22 mouse cellular contexts compared by ENCODE assay signal in genomic region chr11:70038174-70038573, GRCm38 (mm10). TPM values are rescaled to one million over a fixed set of nuclear protein-coding genes. Genes with fewer than 3 reads are reported as not detected.
DNase-seq lines count a peak whose midpoint lies in the region; ATAC-seq and TF ChIP-seq lines count a peak whose summit lies in the region.
"Had no signal": no experiment of that assay in that cellular context is flagged by ENCODE, and none has a peak within 500 bp of the region (broad histone marks: within the 10 kb centered on the region; RNA-seq: fewer than 3 reads in every experiment).

No protein-coding gene starts in this region.

- no peaks in the 10 kb centered on the region for H3K36me3 ChIP-seq in lung, postnatal 0 days (ENCODE audit: insufficient read depth, low read length)

- H3K4me3 ChIP-seq in lung, postnatal 0 days (ENCODE audit: low read depth, low read length), result no peak overlapping the region
- H3K4me3 ChIP-seq in brown adipose tissue, adult 24 weeks (ENCODE audit: insufficient read depth, low read depth, low read length), result no peak overlapping the region
- H3K4me3 ChIP-seq: embryonic facial prominence, embryonic 13.5 days; forebrain, embryonic 13.5 days; heart, embryonic 15.5 days; hindbrain, embryonic 13.5 days had no signal

- TF ChIP-seq EP300 in lung, postnatal 0 days (IDR thresholded peaks at IDR 0.05), result peak; percentile 31; the same call in 1 of the 2 replicates

- H3K9me3 ChIP-seq in lung, postnatal 0 days (ENCODE audit: low read length), result no peaks in the 10 kb centered on the region
- H3K9me3 ChIP-seq: embryonic facial prominence, embryonic 13.5 days; forebrain, embryonic 13.5 days; heart, embryonic 15.5 days; hindbrain, embryonic 13.5 days had no signal

- no peak overlapping the region for H3K9ac ChIP-seq in lung, postnatal 0 days (replicated peaks; ENCODE audit: low read depth)
- H3K9ac ChIP-seq: embryonic facial prominence, embryonic 13.5 days; forebrain, embryonic 13.5 days; forebrain, postnatal 0 days; heart, embryonic 15.5 days; hindbrain, embryonic 13.5 days had no signal

- DNase-seq in gastrocnemius, postnatal 25 days, result peak; percentile 7
- no peak for DNase-seq in gastrocnemius, adult 8-10 months (ENCODE audit: low spot score in 2 of 2)
- DNase-seq in lung, postnatal 0 days (ENCODE audit: low spot score), result no peak
- no peak for DNase-seq in lung, postnatal 25 days (ENCODE audit: low spot score)
- DNase-seq in neural tube, embryonic 10.5 days (ENCODE audit: extremely low spot score, low spot score), result no peak
- DNase-seq: adrenal gland, postnatal 10 days; cerebellum, adult 11-12 months; cerebellum, adult 9-10 months; cerebellum, postnatal 25 days; forebrain, postnatal 0 days; gastrocnemius, postnatal 10 days; heart, adult 18-20 months; heart, postnatal 14 days had no signal

- H3K27ac ChIP-seq in lung, postnatal 0 days (ENCODE audit: low read length), result no peak overlapping the region
- H3K27ac ChIP-seq in brown adipose tissue, adult 24 weeks (replicated peaks; ENCODE audit: low read depth, low read length), result peak overlapping the region; percentile 40; the same call in 1 of the 2 replicates
- H3K27ac ChIP-seq: embryonic facial prominence, embryonic 13.5 days; forebrain, embryonic 13.5 days; heart, embryonic 15.5 days; hindbrain, embryonic 13.5 days; hindbrain, postnatal 0 days had no signal

- WGBS in lung, postnatal 0 days, result 54% methylated on average over 7 of the region's 7 CpGs

- H3K27me3 ChIP-seq in lung, postnatal 0 days (replicated peaks; ENCODE audit: insufficient read depth, low read length), result no peaks in the 10 kb centered on the region
- H3K27me3 ChIP-seq: embryonic facial prominence, embryonic 13.5 days; forebrain, embryonic 13.5 days; heart, embryonic 15.5 days; hindbrain, embryonic 13.5 days had no signal

- no peak overlapping the region for H3K4me2 ChIP-seq in lung, postnatal 0 days (replicated peaks; ENCODE audit: low read depth, low read length)
- H3K4me2 ChIP-seq: embryonic facial prominence, embryonic 13.5 days; forebrain, embryonic 13.5 days; heart, embryonic 11.5 days; heart, embryonic 15.5 days; hindbrain, embryonic 13.5 days had no signal

- H3K4me1 ChIP-seq in lung, postnatal 0 days (ENCODE audit: insufficient read depth, low read depth, low read length), result no peaks in the 10 kb centered on the region
- H3K4me1 ChIP-seq in brown adipose tissue, adult 24 weeks (ENCODE audit: control insufficient read depth, insufficient read depth, insufficient read length, low read length), result no peaks in the 10 kb centered on the region
- H3K4me1 ChIP-seq: embryonic facial prominence, embryonic 13.5 days; heart, embryonic 15.5 days; hindbrain, embryonic 13.5 days had no signal

- no peak for TF ChIP-seq CTCF in lung, postnatal 0 days (IDR thresholded peaks at IDR 0.05)

- ATAC-seq in lung, postnatal 0 days, result peak; percentile 65
- no peak for ATAC-seq in megakaryocyte, adult 5-6 weeks (ENCODE audit: poor library complexity, severe bottlenecking)
- ATAC-seq: forebrain, embryonic 13.5 days; forebrain, postnatal 0 days; hindbrain, postnatal 0 days had no signal

RNA-seq across cellular contexts. Expression of gene Asgr1, which starts 15.7 kb away (rescaled TPM):
- not detected for total RNA-seq in gastrocnemius, postnatal 25 days (2021)
- total RNA-seq in gastrocnemius, adult 8-10 months (2022), result not detected
- 0.81 TPM in 2 replicates for polyA plus RNA-seq in lung, postnatal 0 days (2015; fragmentation: Nextera tagmentation; extraction: Ambion mirVana)
- polyA plus RNA-seq in brown adipose tissue, adult 24 weeks (2012; ENCODE audit: insufficient read depth, insufficient read length, missing spikeins), result 0.87 TPM in 1 of 2 replicates, not detected in the other
- not detected in 2 replicates for total RNA-seq in megakaryocyte, adult 5-6 weeks (2015)
- not detected in 2 replicates for total RNA-seq in megakaryocyte, adult 5-6 weeks (2017)
- total RNA-seq: heart, adult 18-20 months; heart, postnatal 14 days; hematopoietic stem cell, adult 5-6 weeks had no signal
- polyA plus RNA-seq: heart, embryonic 15.5 days had no signal

RNA-seq across cellular contexts. Expression of gene Dlg4, which starts 21.4 kb away (rescaled TPM):
- total RNA-seq in gastrocnemius, postnatal 25 days (2021), result 1 to 10 TPM; 5.6 to 6.9 TPM
- 1 to 10 TPM; 3.3 to 6.9 (median 4.2) TPM for total RNA-seq in gastrocnemius, adult 8-10 months (2022)
- 2.0 and 2.1 TPM in 2 replicates for polyA plus RNA-seq in lung, postnatal 0 days (2015; fragmentation: Nextera tagmentation; extraction: Ambion mirVana)
- 2.4 and 2.7 TPM in 2 replicates for polyA plus RNA-seq in brown adipose tissue, adult 24 weeks (2012; ENCODE audit: insufficient read depth, insufficient read length, missing spikeins)
- total RNA-seq in megakaryocyte, adult 5-6 weeks (2015), result 5.2 and 10.1 TPM in 2 replicates
- total RNA-seq in megakaryocyte, adult 5-6 weeks (2017), result 1.3 and 3.7 TPM in 2 replicates

RNA-seq across cellular contexts. Expression of gene Acadvl, which starts 23.0 kb away (rescaled TPM):
- total RNA-seq in gastrocnemius, postnatal 25 days (2021), result 100 to 1,000 TPM; 342 to 380 TPM
- total RNA-seq in gastrocnemius, adult 8-10 months (2022), result 100 to 1,000 TPM; 288 to 338 (median 299) TPM
- 92.0 and 95.2 TPM in 2 replicates for polyA plus RNA-seq in lung, postnatal 0 days (2015; fragmentation: Nextera tagmentation; extraction: Ambion mirVana)
- 1,981 and 2,287 TPM in 2 replicates for polyA plus RNA-seq in brown adipose tissue, adult 24 weeks (2012; ENCODE audit: insufficient read depth, insufficient read length, missing spikeins)
- total RNA-seq in megakaryocyte, adult 5-6 weeks (2015), result 32.7 and 35.0 TPM in 2 replicates
- total RNA-seq in megakaryocyte, adult 5-6 weeks (2017), result 31.7 and 37.0 TPM in 2 replicates

RNA-seq across cellular contexts. Expression of gene Dvl2, which starts 37.8 kb away (rescaled TPM):
- total RNA-seq in gastrocnemius, postnatal 25 days (2021), result 1 to 10 TPM; 3.7 to 4.1 TPM
- total RNA-seq in gastrocnemius, adult 8-10 months (2022), result 1 to 10 TPM; 3.8 to 5.2 (median 4.5) TPM
- polyA plus RNA-seq in lung, postnatal 0 days (2015; fragmentation: Nextera tagmentation; extraction: Ambion mirVana), result 14.6 and 15.1 TPM in 2 replicates
- polyA plus RNA-seq in brown adipose tissue, adult 24 weeks (2012; ENCODE audit: insufficient read depth, insufficient read length, missing spikeins), result 2.6 and 4.9 TPM in 2 replicates
- total RNA-seq in megakaryocyte, adult 5-6 weeks (2015), result 7.9 and 9.3 TPM in 2 replicates
- 12.7 and 16.9 TPM in 2 replicates for total RNA-seq in megakaryocyte, adult 5-6 weeks (2017)

RNA-seq across cellular contexts. Expression of gene Phf23, which starts 42.6 kb away (rescaled TPM):
- 10 to 100 TPM; 15.0 to 16.1 TPM for total RNA-seq in gastrocnemius, postnatal 25 days (2021)
- total RNA-seq in gastrocnemius, adult 8-10 months (2022), result 10 to 100 TPM; 20.5 to 28.5 (median 23.0) TPM
- 57.5 and 61.3 TPM in 2 replicates for polyA plus RNA-seq in lung, postnatal 0 days (2015; fragmentation: Nextera tagmentation; extraction: Ambion mirVana)
- polyA plus RNA-seq in brown adipose tissue, adult 24 weeks (2012; ENCODE audit: insufficient read depth, insufficient read length, missing spikeins), result 24.2 and 26.4 TPM in 2 replicates
- 34.0 and 37.0 TPM in 2 replicates for total RNA-seq in megakaryocyte, adult 5-6 weeks (2015)
- 42.5 and 45.8 TPM in 2 replicates for total RNA-seq in megakaryocyte, adult 5-6 weeks (2017)

Comparison
In these comparisons a context has a peak if more than half of its experiments do, and no peak if none do; other contexts are left out.
1. RNA of gene Acadvl, which starts 23.0 kb away (total RNA-seq): 342 to 380 TPM in gastrocnemius, postnatal 25 days and 288 to 338 TPM in gastrocnemius, adult 8-10 months; 31.7 to 37.0 TPM in megakaryocyte, adult 5-6 weeks; every median in the first group is over 4 times any median in the second.